Mouse (Mus musculus) lung, embryonic 14.5 days (tissue): ENCODE data around the gene Prox1. TPM values are rescaled to one million over a fixed set of nuclear protein-coding genes. Genes with fewer than 3 reads are reported as not detected.

Source experiments
- ATAC-seq: fragments of 200-750 bp; cut with Nextera tagmentation; 2 replicates; pipeline ENCODE4 v1.8.0; 2017; ENCODE audit warnings: mild to moderate bottlenecking, moderate TSS enrichment, moderate library complexity; ENCODE audit not compliant: insufficient read depth
- DNase-seq: peaks from one replicate; pipeline ENCODE4 v3.0.0-alpha.2; 2015
- H3K27ac ChIP-seq: fragments of 300-500 bp; sonication (generic); 2 replicates; pipeline ENCODE4 v1.5.1; 2014; ENCODE audit warnings: low read depth, mild to moderate bottlenecking, moderate library complexity
- H3K27me3 ChIP-seq: fragments of 300-500 bp; sonication (generic); 2 replicates; pipeline ENCODE4 v1.6.1; 2014; ENCODE audit warnings: low read length, control low read depth; ENCODE audit not compliant: insufficient read depth
- H3K36me3 ChIP-seq: fragments of 300-500 bp; sonication (generic); 2 replicates; pipeline ENCODE4 v1.6.1; 2014; ENCODE audit warnings: control low read depth; ENCODE audit not compliant: insufficient read depth
- H3K4me1 ChIP-seq: fragments of 300-500 bp; sonication (generic); 2 replicates; pipeline ENCODE4 v1.6.1; 2014; ENCODE audit warnings: antibody characterized with exemption, control low read depth; ENCODE audit not compliant: insufficient read depth
- H3K4me2 ChIP-seq: fragments of 300-500 bp; sonication (generic); 2 replicates; pipeline ENCODE4 v1.6.1; 2014; ENCODE audit warnings: mild to moderate bottlenecking
- H3K4me3 ChIP-seq: fragments of 300-500 bp; sonication (generic); 2 replicates; pipeline ENCODE4 v1.5.1; 2014; ENCODE audit warnings: low read depth, low read length
- H3K9ac ChIP-seq: fragments of 300-500 bp; sonication (generic); 2 replicates; pipeline ENCODE4 v1.6.1; 2014
- H3K9me3 ChIP-seq: fragments of 300-500 bp; sonication (generic); 2 replicates; pipeline ENCODE4 v1.6.1; 2016; ENCODE audit warnings: low read depth, low read length, control low read depth
- CTCF ChIP-seq: IDR thresholded peaks from 2 replicates; pipeline ENCODE4 v1.5.1; 2016; ENCODE audit warnings: antibody characterized with exemption, low read depth
- WGBS: fragments of 180-500 bp; shearing (Covaris S2); extraction: QIAGEN DNeasy Blood & Tissue Kit; methylation state at CpG from one replicate; pipeline ENCODE4 v1.1.7; 2014; 5-methylcytosine and 5-hydroxymethylcytosine counted together
- polyA plus RNA-seq: library from polyadenylated mRNA; unstranded; fragments of >200 nt; fragmentation: Nextera tagmentation; extraction: Ambion mirVana; gene quantifications from 2 replicates; pipeline ENCODE4 v1.2.1, GENCODE M21; 2014

Prox1 gene
- polyA plus RNA-seq, 1 experiment from 2014 or later, result 2.0 TPM

DNA sequence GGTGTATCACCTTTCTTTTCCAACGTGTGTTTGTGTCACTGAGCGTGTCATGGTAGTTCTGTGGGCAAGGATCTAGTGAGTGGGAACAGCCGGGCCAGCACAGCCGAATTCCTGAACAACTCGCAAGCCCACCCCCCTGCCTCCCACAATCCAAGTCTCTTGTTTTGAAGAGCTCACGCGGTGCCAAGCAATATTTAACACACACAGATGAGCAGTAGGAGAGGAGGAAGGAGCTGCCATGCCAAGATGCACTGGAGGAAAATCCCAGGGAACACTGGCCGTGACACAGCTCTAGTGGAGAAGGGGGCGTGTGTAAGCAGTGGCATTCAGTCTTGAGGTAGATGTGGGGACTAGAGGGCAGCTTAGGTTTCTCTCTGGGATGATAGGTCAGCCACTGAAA, 77.2 kb downstream of the Prox1 start:
- no peak overlapping the region for H3K9ac ChIP-seq
- 70% methylated on average over 9 of the region's 9 CpGs for WGBS
- H3K27me3 ChIP-seq, result no peaks in the 10 kb centered on the region
- no peak for TF ChIP-seq CTCF
- H3K4me1 ChIP-seq, result peaks cover 3% of the 10 kb centered on the region; the same call in 1 of the 2 replicates
- ATAC-seq (no peak), DNase-seq (no peak)
- H3K4me2 ChIP-seq, result no peak overlapping the region
- H3K4me3 ChIP-seq, result no peak overlapping the region
- no peak overlapping the region for H3K27ac ChIP-seq
- H3K36me3 ChIP-seq, result no peaks in the 10 kb centered on the region
- H3K9me3 ChIP-seq, result no peaks in the 10 kb centered on the region

DNA sequence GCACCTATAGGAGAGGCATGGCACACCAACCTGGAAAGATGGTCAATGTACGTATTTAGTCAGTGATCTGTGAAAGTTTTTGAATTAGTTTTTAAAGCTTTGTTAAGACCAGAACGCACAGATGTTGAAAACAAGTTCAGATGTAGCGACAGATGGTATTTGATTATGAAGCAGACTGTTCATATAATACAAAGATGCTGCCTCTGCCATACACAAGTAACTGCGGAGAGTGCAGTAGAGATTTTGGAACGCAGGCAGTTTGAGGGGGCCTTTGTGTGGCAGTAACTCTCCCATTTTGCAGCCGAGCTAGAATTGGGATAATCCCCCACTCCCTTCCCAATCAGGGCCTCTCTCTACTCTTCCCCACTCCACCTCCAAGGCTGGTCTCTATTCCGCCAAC, 78.4 kb downstream of the Prox1 start:
- Histone ChIP-seq H3K27ac (no peak overlapping the region), H3K9ac (no peak overlapping the region), H3K36me3 (no peaks in the 10 kb centered on the region), H3K4me2 (no peak overlapping the region), H3K4me1 (peaks cover 3% of the 10 kb centered on the region; the same call in 1 of the 2 replicates), H3K9me3 (no peaks in the 10 kb centered on the region), H3K27me3 (no peaks in the 10 kb centered on the region), H3K4me3 (no peak overlapping the region)
- TF ChIP-seq CTCF, result no peak
- WGBS, result 87% methylated on average over 7 of the region's 7 CpGs
- ATAC-seq (no peak), DNase-seq (no peak)

DNA sequence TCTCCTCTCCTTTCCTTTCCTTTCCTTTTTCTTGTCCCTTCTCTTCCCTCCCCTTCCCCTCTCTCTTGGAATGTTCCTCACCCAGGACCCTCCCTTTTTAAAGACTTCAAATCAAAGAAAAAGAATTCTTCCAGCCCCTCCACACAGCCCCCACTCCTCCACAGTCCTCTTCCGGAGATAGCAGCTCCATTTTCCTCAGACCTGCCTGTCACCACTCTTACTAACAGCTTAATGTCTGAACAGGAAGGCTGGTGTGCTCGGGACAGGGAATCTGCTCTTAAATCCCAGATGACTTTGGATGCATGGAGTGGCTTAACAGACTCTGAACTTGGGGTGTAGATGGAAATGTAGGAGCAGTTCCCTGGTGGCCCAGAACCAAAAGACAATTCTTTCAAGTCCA, 81.6 kb downstream of the Prox1 start:
- no peaks in the 10 kb centered on the region for H3K27me3 ChIP-seq
- WGBS, result 9% methylated on average over 2 of the region's 2 CpGs
- TF ChIP-seq CTCF, result no peak
- H3K9ac ChIP-seq, result no peak overlapping the region
- H3K36me3 ChIP-seq, result no peaks in the 10 kb centered on the region
- H3K4me1 ChIP-seq, result peaks cover 3% of the 10 kb centered on the region; the same call in 1 of the 2 replicates
- H3K27ac ChIP-seq, result no peak overlapping the region
- H3K4me2 ChIP-seq, result no peak overlapping the region
- no peak for DNase-seq
- no peak overlapping the region for H3K4me3 ChIP-seq
- no peaks in the 10 kb centered on the region for H3K9me3 ChIP-seq
- ATAC-seq, result no peak

GRCm38 (mm10) chr1:190085703-190086102, 84.8 kb downstream of the Prox1 start:
- Histone ChIP-seq H3K9ac (no peak overlapping the region), H3K27me3 (no peaks in the 10 kb centered on the region), H3K4me1 (peaks cover 3% of the 10 kb centered on the region; the same call in 1 of the 2 replicates), H3K9me3 (no peaks in the 10 kb centered on the region), H3K27ac (no peak overlapping the region), H3K4me3 (no peak overlapping the region), H3K36me3 (no peaks in the 10 kb centered on the region), H3K4me2 (no peak overlapping the region)
- TF ChIP-seq CTCF, result no peak
- DNase-seq (no peak), ATAC-seq (no peak)
- WGBS, result 73% methylated on average over 7 of the region's 7 CpGs

DNA sequence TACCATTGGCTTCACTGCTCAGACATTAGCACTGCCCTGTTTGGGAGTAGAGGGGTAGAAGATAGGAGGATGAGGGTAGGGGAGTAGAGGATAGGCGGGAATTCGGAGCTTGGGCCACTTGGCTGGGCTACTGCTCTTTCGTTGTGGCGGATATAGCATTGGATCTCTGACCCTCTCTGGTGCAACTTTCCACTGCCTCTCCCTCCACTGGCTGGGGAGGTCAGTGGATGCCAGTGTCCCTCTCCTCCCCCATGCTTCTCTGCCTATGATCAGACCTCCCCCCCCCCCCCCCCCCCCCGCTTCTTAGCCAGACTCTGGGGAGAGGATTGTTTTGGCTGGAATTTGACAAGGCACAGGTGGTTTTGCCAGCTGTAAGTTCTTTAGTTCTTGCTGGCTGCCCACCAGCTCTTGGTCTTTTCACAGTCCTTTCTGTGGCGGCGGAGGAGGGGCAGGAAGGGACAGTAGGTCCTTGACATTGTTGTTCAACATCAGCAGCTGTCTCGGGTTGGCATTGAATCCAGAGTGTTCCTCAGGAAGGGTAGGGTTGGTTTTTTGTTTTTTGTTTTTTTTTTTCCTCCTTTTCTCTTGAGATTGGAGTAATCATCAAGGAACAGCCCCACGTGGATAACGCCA, 90.8 kb downstream of the Prox1 start:
- H3K36me3 ChIP-seq, result no peaks in the 10 kb centered on the region
- H3K27me3 ChIP-seq, result no peaks in the 10 kb centered on the region
- H3K4me2 ChIP-seq, result no peak overlapping the region
- TF ChIP-seq CTCF, result no peak
- WGBS, result 81% methylated on average over 9 of the region's 10 CpGs
- no peak for DNase-seq
- no peaks in the 10 kb centered on the region for H3K9me3 ChIP-seq
- no peak overlapping the region for H3K27ac ChIP-seq
- no peaks in the 10 kb centered on the region for H3K4me1 ChIP-seq
- H3K4me3 ChIP-seq, result no peak overlapping the region
- H3K9ac ChIP-seq, result no peak overlapping the region
- ATAC-seq, result no peak

DNA sequence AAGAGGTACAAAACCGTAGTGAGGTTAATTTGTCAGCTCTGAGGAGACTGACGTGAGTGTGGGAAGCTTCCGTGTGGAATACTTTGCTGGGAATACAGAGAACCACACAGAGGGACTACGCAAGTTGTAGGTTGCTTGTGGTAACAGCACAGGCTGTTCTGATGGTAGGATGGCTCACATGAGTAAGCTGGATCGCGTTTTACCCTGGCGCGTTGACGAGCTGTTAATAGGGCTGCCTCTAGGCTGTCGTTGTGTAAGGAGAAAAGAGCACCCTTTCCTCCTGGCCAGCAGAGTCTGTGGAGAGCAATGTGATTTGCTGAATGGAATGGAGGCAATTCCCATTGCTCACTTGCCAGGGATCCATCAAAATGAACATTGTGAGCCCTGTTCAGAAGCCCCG, 93.9 kb downstream of the Prox1 start:
- TF ChIP-seq CTCF, result no peak
- Histone ChIP-seq H3K4me3 (no peak overlapping the region), H3K27ac (no peak overlapping the region), H3K4me2 (no peak overlapping the region), H3K9me3 (no peaks in the 10 kb centered on the region), H3K27me3 (no peaks in the 10 kb centered on the region), H3K4me1 (no peaks in the 10 kb centered on the region), H3K36me3 (no peaks in the 10 kb centered on the region), H3K9ac (no peak overlapping the region)
- DNase-seq (no peak), ATAC-seq (no peak)
- 65% methylated on average over 11 of the region's 11 CpGs for WGBS

Other genes with a start within 250 kb of the Prox1 start
- 115 and 117 TPM in 2 replicates for gene Smyd2, start 248.4 kb downstream of the Prox1 start, polyA plus RNA-seq